Mouse (Mus musculus): ENCODE data around the gene Tnn.

Tnn gene

GRCm38 (mm10) chr1:160043271-160043975 lies 110.0 kb downstream of the Tnn start:
- DNase-seq (ENCODE audit: low spot score): no peak

DNA sequence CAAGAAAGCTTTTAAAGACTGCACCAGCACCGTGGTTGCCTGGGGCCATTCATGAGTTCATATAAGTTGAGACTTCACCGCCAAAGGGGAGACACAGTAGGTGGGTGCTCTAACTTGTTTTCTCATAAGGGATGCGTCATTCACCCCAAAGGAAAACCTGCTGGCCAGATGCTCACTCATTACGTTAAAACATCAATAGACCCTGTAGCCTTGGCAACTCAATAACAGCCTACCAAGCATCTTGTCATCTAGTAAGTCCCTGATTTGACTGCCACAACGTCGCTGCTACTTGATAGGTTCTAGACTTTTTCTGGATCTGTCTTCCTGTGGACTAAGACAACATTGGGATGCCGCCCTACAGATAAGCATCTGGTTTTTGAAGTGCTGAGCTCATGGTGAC lies 111.0 kb downstream of the Tnn start:
- no peak for DNase-seq (ENCODE audit: low spot score)

- DNase-seq (ENCODE audit: low spot score): no peak
These were observed 112.1 kb downstream of the Tnn start for GRCm38 (mm10) chr1:160041264-160041775.

DNA sequence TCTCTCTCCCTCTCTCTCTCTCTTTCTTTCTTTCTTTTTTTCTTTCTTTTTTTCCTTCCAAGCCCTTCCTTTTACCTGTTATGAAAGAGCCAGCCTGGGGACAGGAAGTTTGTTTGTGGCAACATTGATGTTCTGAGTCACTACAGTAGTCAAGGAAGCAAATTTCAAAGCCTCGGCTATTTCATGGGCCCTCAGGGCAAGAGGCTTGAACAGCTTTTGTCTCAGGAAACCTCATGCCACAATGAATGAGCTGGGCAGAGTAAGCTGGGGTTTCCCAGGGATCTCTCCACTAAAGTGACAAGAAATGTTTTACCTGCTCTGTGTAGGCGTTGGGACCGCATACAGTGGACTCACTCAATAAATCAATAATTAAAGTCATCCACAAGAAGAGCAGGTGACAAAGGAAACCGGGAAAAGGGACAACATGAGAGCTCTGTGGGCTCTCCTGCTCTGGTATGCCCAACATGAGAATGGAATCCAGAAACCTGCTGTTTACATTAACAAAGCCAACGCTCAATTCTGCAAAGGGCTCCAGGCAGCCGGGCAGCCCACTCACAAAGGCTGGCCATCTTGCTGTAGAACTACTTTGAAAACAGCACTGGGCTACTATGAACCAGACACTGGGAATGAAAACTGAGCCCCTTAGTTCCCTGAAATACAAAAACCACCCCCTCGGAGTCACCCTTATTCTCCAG lies 113.3 kb downstream of the Tnn start:
- no peak for DNase-seq (ENCODE audit: low spot score)

- DNase-seq (ENCODE audit: low spot score): no peak
These were observed 116.3 kb downstream of the Tnn start for GRCm38 (mm10) chr1:160036996-160037521.

DNA sequence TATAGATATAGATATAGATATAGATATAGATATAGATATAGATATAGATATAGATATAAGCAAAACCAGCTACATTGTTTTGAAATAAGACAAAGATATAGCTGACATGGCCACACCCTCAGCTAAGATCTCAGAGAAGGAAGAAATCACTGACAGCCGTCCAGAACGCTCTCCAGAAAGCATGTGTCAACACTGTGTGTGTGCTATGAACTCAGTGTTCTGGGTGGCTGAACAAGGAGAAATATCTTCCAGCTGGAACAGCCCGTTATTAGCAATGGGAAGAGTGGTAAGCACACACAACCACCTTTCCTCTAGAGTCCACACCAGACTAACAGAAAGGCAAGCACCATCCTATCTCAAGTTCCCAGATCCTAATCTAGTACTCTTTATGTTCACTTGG lies 117.8 kb downstream of the Tnn start:
- no peak for DNase-seq (ENCODE audit: low spot score)
